Mouse (Mus musculus) neural tube, embryonic 10.5 days (tissue): ENCODE measurements around the gene Slx1b.
"Not testable (repeated sequence)": the region's sequence is repeated elsewhere in the genome, so short reads cannot be mapped to it uniquely, and the experiment has no call there.

Source experiments
- DNase-seq: peaks from one replicate; pipeline ENCODE4 v3.0.0-alpha.2; 2017; ENCODE audit warnings: low spot score; ENCODE audit errors: extremely low spot score

Slx1b gene

GRCm38 (mm10) chr7:126702861-126703756, 7.5 kb upstream of the Slx1b start:
- DNase-seq, result no peak

- DNase-seq, result no peak
These were observed 6.8 kb upstream of the Slx1b start for GRCm38 (mm10) chr7:126702358-126702757.

GRCm38 (mm10) chr7:126701559-126702357, 6.2 kb upstream of the Slx1b start:
- DNase-seq, result no peak

GRCm38 (mm10) chr7:126701070-126701469, 5.5 kb upstream of the Slx1b start:
- peak; percentile 87 for DNase-seq

GRCm38 (mm10) chr7:126700063-126701015, 4.8 kb upstream of the Slx1b start:
- DNase-seq, result no peak

- DNase-seq, result no peak
These were observed 2.3 kb upstream of the Slx1b start for GRCm38 (mm10) chr7:126697838-126698237.

- no peak for DNase-seq
These were observed 1.3 kb upstream of the Slx1b start for GRCm38 (mm10) chr7:126696886-126697285.

- no peak for DNase-seq
These were observed 719 bp upstream of the Slx1b start for GRCm38 (mm10) chr7:126696303-126696702.

- DNase-seq, result no peak
These were observed 373 bp downstream of the Slx1b start, which contains the start of gene Bola2 for GRCm38 (mm10) chr7:126695210-126695611. Gene Bola2, plus strand, starts transcription at chr7:126695401.

- no peak for DNase-seq
These were observed 1.0 kb downstream of the Slx1b start for GRCm38 (mm10) chr7:126694441-126695051.

GRCm38 (mm10) chr7:126693781-126694180, 1.8 kb downstream of the Slx1b start:
- no peak for DNase-seq

- DNase-seq, result peak; percentile 75
These were observed 2.3 kb downstream of the Slx1b start for GRCm38 (mm10) chr7:126693256-126693655.

GRCm38 (mm10) chr7:126692426-126692825, 3.2 kb downstream of the Slx1b start:
- no peak for DNase-seq

- no peak for DNase-seq
These were observed 3.9 kb downstream of the Slx1b start for GRCm38 (mm10) chr7:126691676-126692075.

- no peak for DNase-seq
These were observed 4.8 kb downstream of the Slx1b start for GRCm38 (mm10) chr7:126690737-126691136.

GRCm38 (mm10) chr7:126689021-126689420, 6.6 kb downstream of the Slx1b start:
- DNase-seq, result no peak

- DNase-seq, result not testable (repeated sequence)
These were observed 7.4 kb downstream of the Slx1b start for GRCm38 (mm10) chr7:126688156-126688555.

GRCm38 (mm10) chr7:126681221-126681620, 14.4 kb downstream of the Slx1b start:
- no peak for DNase-seq

- DNase-seq, result no peak
These were observed 15.9 kb downstream of the Slx1b start for GRCm38 (mm10) chr7:126679683-126680082.

- no peak for DNase-seq
These were observed 16.8 kb downstream of the Slx1b start for GRCm38 (mm10) chr7:126678545-126679341.
